Mouse (Mus musculus): ENCODE data around the gene Lrr1. TPM values are rescaled to one million over a fixed set of nuclear protein-coding genes. Genes with fewer than 3 reads are reported as not detected.

Lrr1 gene
- polyA plus RNA-seq, 1 experiment from 2014 or later, result 27.4 TPM

Small RNAs within 50 kb of the gene (microRNA-seq; reads per million reads assigned to microRNA genes)
- gene Gm47287 (ENCODE audit: borderline number of aligned reads) (not detected), gene Gm47295 (ENCODE audit: borderline number of aligned reads) (not detected)

Other genes with a start within 250 kb of the Lrr1 start
- gene Rps29, start 9.6 kb upstream of the Lrr1 start, polyA plus RNA-seq (2015; fragmentation: Nextera tagmentation; extraction: Ambion mirVana), result 3,209 and 3,306 TPM in 2 replicates
- 931 and 1,018 TPM in 2 replicates for gene Rpl36al, start 15.3 kb downstream of the Lrr1 start, polyA plus RNA-seq (2015; fragmentation: Nextera tagmentation; extraction: Ambion mirVana)
- 54.3 and 63.3 TPM in 2 replicates for gene Mgat2, start 15.3 kb downstream of the Lrr1 start, polyA plus RNA-seq (2015; fragmentation: Nextera tagmentation; extraction: Ambion mirVana)
- 35.7 and 37.1 TPM in 2 replicates for gene Gm49383, start 28.3 kb downstream of the Lrr1 start, polyA plus RNA-seq (2015; fragmentation: Nextera tagmentation; extraction: Ambion mirVana)
- gene Dnaaf2, start 29.6 kb downstream of the Lrr1 start, polyA plus RNA-seq (2015; fragmentation: Nextera tagmentation; extraction: Ambion mirVana), result 11.0 and 11.2 TPM in 2 replicates
- 29.5 and 31.1 TPM in 2 replicates for gene Gm49384, start 35.5 kb downstream of the Lrr1 start, polyA plus RNA-seq (2015; fragmentation: Nextera tagmentation; extraction: Ambion mirVana)
- gene Pole2, start 59.4 kb downstream of the Lrr1 start, polyA plus RNA-seq (2015; fragmentation: Nextera tagmentation; extraction: Ambion mirVana), result 21.4 and 23.1 TPM in 2 replicates
- 15.6 and 22.8 TPM in 2 replicates for gene Klhdc1, start 72.4 kb downstream of the Lrr1 start, polyA plus RNA-seq (2015; fragmentation: Nextera tagmentation; extraction: Ambion mirVana)
- 37.9 and 38.8 TPM in 2 replicates for gene Klhdc2, start 127.9 kb downstream of the Lrr1 start, polyA plus RNA-seq (2015; fragmentation: Nextera tagmentation; extraction: Ambion mirVana)
- 84.3 and 93.2 TPM in 2 replicates for gene Nemf, start 188.4 kb downstream of the Lrr1 start, polyA plus RNA-seq (2015; fragmentation: Nextera tagmentation; extraction: Ambion mirVana)
- gene Arf6, start 203.3 kb downstream of the Lrr1 start, polyA plus RNA-seq (2015; fragmentation: Nextera tagmentation; extraction: Ambion mirVana), result 93.8 and 123 TPM in 2 replicates
- 2.4 and 2.9 TPM in 2 replicates for gene Gm9887, start 203.6 kb downstream of the Lrr1 start, polyA plus RNA-seq (2015; fragmentation: Nextera tagmentation; extraction: Ambion mirVana)